Mouse (Mus musculus): ENCODE results near the gene Tmem44. TPM values are rescaled to one million over a fixed set of nuclear protein-coding genes. Genes with fewer than 3 reads are reported as not detected.
"Not testable (repeated sequence)": the region's sequence is repeated elsewhere in the genome, so short reads cannot be mapped to it uniquely, and the experiment has no call there.

The Tmem44 gene
- polyA plus RNA-seq, 1 experiment, result 3.1 TPM

DNA sequence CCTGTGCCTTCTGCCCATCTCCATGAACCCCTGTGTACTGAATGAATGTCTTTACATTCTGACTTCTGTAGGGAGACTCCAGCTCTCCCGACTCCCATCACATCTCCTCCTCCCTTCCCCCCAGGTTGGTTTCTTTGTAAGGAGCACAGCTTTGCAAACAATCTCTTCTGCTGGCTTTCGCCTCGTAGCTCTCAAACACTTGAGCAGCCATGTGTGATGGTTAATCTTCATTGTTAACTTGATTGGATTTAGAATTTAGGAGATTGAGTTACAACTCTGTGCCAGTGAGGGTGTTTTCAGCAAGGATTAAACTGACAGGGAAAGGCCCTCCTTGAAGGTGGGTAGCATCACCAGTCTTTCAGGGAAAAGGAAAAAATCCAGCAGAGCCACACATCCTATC, 73.6 kb downstream of the Tmem44 start:
- Histone ChIP-seq H3K27ac (ENCODE audit: control insufficient read depth, insufficient read depth, low read length) (no peak overlapping the region), H3K36me3 (ENCODE audit: control insufficient read depth, insufficient read depth, low read length) (no peaks in the 10 kb centered on the region), H3K4me1 (replicated peaks; ENCODE audit: control insufficient read depth, insufficient read depth, low read length) (no peaks in the 10 kb centered on the region), H3K27me3 (ENCODE audit: control insufficient read depth, insufficient read depth, low read length) (no peaks in the 10 kb centered on the region), H3K4me3 (ENCODE audit: control insufficient read depth, insufficient read depth, low read length) (no peak overlapping the region)
- TF ChIP-seq POLR2A (IDR thresholded peaks at IDR 0.05; ENCODE audit: control insufficient read depth, extremely low read depth, insufficient read depth, low read length, poor library complexity) (no peak), CTCF (IDR thresholded peaks at IDR 0.05; ENCODE audit: borderline replicate concordance, control insufficient read depth, extremely low read depth, insufficient read depth, low read length, poor library complexity) (no peak)
- DNase-seq, result no peak
- 93% methylated on average over 3 of the region's 3 CpGs for WGBS

DNA sequence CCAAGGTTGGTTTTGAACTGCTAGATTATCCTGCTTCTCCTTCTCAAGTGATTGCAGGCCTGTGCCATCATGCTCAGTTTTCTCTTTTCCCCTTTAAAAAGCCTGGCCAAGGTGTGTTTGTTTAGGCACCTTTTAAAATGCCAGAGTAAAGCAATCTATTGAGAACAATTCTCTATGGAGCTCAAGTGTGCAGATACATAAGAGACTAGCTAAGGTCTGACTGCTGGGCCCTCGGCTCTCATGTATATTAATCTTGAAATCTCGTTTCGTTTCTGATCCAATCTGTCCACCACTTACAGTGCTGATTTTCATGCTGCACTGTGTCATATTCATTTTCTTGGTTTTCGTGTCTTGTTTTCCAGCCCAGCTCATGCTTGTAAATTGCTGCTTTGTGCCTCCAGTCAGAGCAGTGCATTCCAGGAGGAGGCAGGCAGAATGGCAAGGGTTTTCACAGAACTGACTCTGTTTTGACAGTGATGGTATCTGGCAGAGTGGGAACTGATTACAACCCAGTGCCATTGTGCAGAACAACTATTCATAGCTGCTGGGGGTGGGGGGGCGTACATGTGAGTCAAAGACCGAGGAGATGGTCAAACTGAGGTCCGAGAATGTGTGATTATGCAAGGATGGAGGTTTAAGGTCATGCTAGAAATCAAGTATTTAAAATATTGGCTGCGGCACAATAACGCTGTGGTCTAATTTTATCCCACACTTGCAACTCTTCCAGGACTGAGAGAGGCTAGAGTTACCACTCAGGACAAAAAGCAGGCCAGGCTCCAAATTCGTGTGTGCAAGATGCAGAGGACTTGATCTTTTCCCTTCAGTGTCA, 74.8 kb downstream of the Tmem44 start:
- H3K27ac ChIP-seq (ENCODE audit: control insufficient read depth, insufficient read depth, low read length), result no peak overlapping the region
- DNase-seq, result no peak
- no peak for TF ChIP-seq POLR2A (IDR thresholded peaks at IDR 0.05; ENCODE audit: control insufficient read depth, extremely low read depth, insufficient read depth, low read length, poor library complexity)
- no peak for TF ChIP-seq CTCF (IDR thresholded peaks at IDR 0.05; ENCODE audit: borderline replicate concordance, control insufficient read depth, extremely low read depth, insufficient read depth, low read length, poor library complexity)
- no peaks in the 10 kb centered on the region for H3K4me1 ChIP-seq (replicated peaks; ENCODE audit: control insufficient read depth, insufficient read depth, low read length)
- no peaks in the 10 kb centered on the region for H3K27me3 ChIP-seq (ENCODE audit: control insufficient read depth, insufficient read depth, low read length)
- H3K36me3 ChIP-seq (ENCODE audit: control insufficient read depth, insufficient read depth, low read length), result no peaks in the 10 kb centered on the region
- WGBS, result 86% methylated on average over 10 of the region's 10 CpGs
- H3K4me3 ChIP-seq (ENCODE audit: control insufficient read depth, insufficient read depth, low read length), result no peak overlapping the region

DNA sequence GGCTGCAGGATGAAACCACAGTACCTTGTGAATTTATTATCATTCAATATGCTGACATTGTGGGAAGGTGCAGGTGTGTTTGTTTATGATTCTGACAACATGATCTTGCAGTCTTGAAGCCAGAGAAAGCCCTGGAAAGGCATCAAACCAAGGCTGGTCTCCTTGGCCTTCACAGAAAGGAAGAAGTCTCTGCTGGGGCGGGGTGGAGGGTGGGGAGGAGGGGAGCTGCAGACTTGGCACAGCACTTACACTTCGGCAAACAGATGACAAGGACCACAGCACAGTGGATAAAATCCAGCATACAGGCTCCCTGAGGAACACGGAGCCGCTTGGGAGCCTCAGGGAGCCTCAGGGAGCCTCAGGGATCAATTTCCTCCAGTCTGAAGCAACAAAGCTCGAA, 78.2 kb downstream of the Tmem44 start:
- TF ChIP-seq CTCF (IDR thresholded peaks at IDR 0.05; ENCODE audit: borderline replicate concordance, control insufficient read depth, extremely low read depth, insufficient read depth, low read length, poor library complexity) (no peak), POLR2A (IDR thresholded peaks at IDR 0.05; ENCODE audit: control insufficient read depth, extremely low read depth, insufficient read depth, low read length, poor library complexity) (no peak)
- DNase-seq, result no peak
- Histone ChIP-seq H3K27me3 (ENCODE audit: control insufficient read depth, insufficient read depth, low read length) (no peaks in the 10 kb centered on the region), H3K4me3 (ENCODE audit: control insufficient read depth, insufficient read depth, low read length) (no peak overlapping the region), H3K27ac (ENCODE audit: control insufficient read depth, insufficient read depth, low read length) (no peak overlapping the region), H3K4me1 (replicated peaks; ENCODE audit: control insufficient read depth, insufficient read depth, low read length) (no peaks in the 10 kb centered on the region), H3K36me3 (ENCODE audit: control insufficient read depth, insufficient read depth, low read length) (no peaks in the 10 kb centered on the region)
- WGBS, result 85% methylated on average over 5 of the region's 5 CpGs

DNA sequence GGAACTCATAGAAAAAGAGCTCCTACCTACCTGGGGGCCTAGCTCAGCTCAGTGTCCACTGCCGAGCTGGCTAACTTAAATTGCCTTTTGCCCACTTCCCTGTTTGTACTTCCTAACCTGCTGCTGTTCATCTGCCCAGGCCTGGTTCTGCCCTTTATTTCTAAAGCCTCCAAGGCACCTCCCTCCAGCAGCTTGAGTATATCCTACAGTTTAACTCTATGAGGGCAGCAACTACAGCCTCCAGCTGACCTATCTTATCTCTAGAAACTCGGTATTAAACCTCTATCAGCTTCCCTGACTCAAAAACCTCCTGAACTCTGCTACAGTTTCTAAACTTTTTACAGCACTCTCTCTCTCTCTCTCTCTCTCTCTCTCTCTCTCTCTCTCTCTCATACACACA, 78.7 kb downstream of the Tmem44 start:
- H3K4me3 ChIP-seq (ENCODE audit: control insufficient read depth, insufficient read depth, low read length), result no peak overlapping the region
- no peak for DNase-seq
- no peaks in the 10 kb centered on the region for H3K27me3 ChIP-seq (ENCODE audit: control insufficient read depth, insufficient read depth, low read length)
- H3K27ac ChIP-seq (ENCODE audit: control insufficient read depth, insufficient read depth, low read length), result no peak overlapping the region
- H3K36me3 ChIP-seq (ENCODE audit: control insufficient read depth, insufficient read depth, low read length), result no peaks in the 10 kb centered on the region
- TF ChIP-seq CTCF (IDR thresholded peaks at IDR 0.05; ENCODE audit: borderline replicate concordance, control insufficient read depth, extremely low read depth, insufficient read depth, low read length, poor library complexity), result no peak
- TF ChIP-seq POLR2A (IDR thresholded peaks at IDR 0.05; ENCODE audit: control insufficient read depth, extremely low read depth, insufficient read depth, low read length, poor library complexity), result no peak
- H3K4me1 ChIP-seq (replicated peaks; ENCODE audit: control insufficient read depth, insufficient read depth, low read length), result no peaks in the 10 kb centered on the region
- WGBS, result 96% methylated on average over 2 of the region's 2 CpGs

DNA sequence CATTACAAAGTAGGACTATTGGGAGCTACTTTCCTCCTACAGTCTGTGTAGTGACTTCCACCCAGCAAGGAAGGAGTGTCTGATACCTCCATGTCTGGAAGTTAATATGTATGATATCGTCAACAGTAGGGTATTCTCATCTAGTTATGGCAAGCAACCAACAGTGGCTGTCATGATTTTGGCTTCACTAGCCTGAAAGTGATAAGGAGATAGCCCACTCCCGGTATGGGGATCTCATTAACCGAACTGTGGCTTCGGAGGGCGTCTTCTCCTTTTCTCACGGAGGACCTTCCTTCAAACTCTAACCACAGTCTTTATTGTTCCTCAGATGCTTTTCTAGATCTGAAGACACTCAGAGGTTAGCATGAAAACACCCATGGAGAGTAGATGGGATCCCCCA, 81.7 kb downstream of the Tmem44 start:
- no peaks in the 10 kb centered on the region for H3K27me3 ChIP-seq (ENCODE audit: control insufficient read depth, insufficient read depth, low read length)
- TF ChIP-seq CTCF (IDR thresholded peaks at IDR 0.05; ENCODE audit: borderline replicate concordance, control insufficient read depth, extremely low read depth, insufficient read depth, low read length, poor library complexity) (no peak), POLR2A (IDR thresholded peaks at IDR 0.05; ENCODE audit: control insufficient read depth, extremely low read depth, insufficient read depth, low read length, poor library complexity) (no peak)
- DNase-seq, result no peak
- H3K36me3 ChIP-seq (ENCODE audit: control insufficient read depth, insufficient read depth, low read length), result no peaks in the 10 kb centered on the region
- WGBS, result 92% methylated on average over 6 of the region's 6 CpGs
- no peaks in the 10 kb centered on the region; the same call in 1 of the 2 replicates for H3K4me1 ChIP-seq (replicated peaks; ENCODE audit: control insufficient read depth, insufficient read depth, low read length)
- no peak overlapping the region for H3K27ac ChIP-seq (ENCODE audit: control insufficient read depth, insufficient read depth, low read length)
- H3K4me3 ChIP-seq (ENCODE audit: control insufficient read depth, insufficient read depth, low read length), result no peak overlapping the region

DNA sequence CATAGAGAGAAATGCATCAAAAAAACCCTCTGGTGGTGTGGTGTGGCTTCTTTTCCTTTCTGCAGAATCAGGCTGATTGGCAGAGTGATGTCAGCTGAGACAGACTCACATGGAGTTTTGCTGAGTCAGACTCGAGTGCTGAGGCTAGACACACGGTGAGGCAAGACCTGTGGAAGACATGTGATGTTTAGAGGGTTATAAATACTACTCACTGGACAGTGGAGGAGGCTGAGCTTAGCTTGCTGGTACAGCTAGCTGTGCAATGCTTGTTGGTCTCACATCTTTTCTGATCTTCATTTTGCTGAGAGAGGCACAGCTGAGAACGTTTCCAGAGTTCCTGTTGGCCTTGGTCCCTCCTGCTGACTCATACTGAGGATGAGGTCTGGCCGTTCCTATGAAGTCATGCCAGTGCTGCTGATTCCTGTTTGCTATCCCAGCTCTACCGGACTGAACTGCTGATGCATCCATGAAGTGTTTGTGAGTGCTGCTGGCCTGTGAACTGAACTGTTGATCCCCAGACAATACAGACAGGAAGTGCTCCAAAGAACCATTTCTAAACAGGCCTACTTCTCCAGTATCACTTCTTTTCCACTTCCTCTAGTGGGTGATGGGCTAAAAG, 84.9 kb downstream of the Tmem44 start:
- no peak overlapping the region for H3K4me3 ChIP-seq (ENCODE audit: control insufficient read depth, insufficient read depth, low read length)
- H3K4me1 ChIP-seq (replicated peaks; ENCODE audit: control insufficient read depth, insufficient read depth, low read length), result no peaks in the 10 kb centered on the region; the same call in 1 of the 2 replicates
- WGBS, result 70% methylated on average over 5 of the region's 5 CpGs
- TF ChIP-seq POLR2A (IDR thresholded peaks at IDR 0.05; ENCODE audit: control insufficient read depth, extremely low read depth, insufficient read depth, low read length, poor library complexity) (no peak), CTCF (IDR thresholded peaks at IDR 0.05; ENCODE audit: borderline replicate concordance, control insufficient read depth, extremely low read depth, insufficient read depth, low read length, poor library complexity) (no peak)
- H3K27ac ChIP-seq (ENCODE audit: control insufficient read depth, insufficient read depth, low read length), result no peak overlapping the region
- no peaks in the 10 kb centered on the region for H3K27me3 ChIP-seq (ENCODE audit: control insufficient read depth, insufficient read depth, low read length)
- DNase-seq, result no peak
- H3K36me3 ChIP-seq (ENCODE audit: control insufficient read depth, insufficient read depth, low read length), result no peaks in the 10 kb centered on the region

DNA sequence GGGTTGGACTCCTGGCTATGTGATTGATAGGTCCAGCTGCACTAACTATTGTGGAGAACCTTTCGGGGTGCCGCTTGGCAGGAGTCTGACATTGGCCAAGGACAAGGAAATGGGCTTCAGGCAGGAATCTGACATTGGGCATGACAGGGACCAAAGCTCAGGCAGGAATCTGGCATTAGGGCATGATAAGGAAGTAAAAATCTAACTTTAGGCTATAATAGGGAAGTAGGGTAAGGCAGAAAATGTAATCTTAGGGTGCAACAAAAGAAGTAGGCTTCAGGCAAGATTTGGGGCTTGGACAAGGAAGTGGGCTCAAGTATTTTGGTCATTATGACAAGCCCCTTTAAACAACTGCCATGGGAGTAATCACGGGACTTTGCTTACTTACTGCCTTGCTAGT, 85.9 kb downstream of the Tmem44 start:
- 91% methylated on average over 3 of the region's 3 CpGs for WGBS

More for the DNA sequence above, 85.9 kb downstream of the Tmem44 start:
- H3K4me1 ChIP-seq (replicated peaks; ENCODE audit: control insufficient read depth, insufficient read depth, low read length); H3K36me3 ChIP-seq (ENCODE audit: control insufficient read depth, insufficient read depth, low read length); H3K27ac ChIP-seq (ENCODE audit: control insufficient read depth, insufficient read depth, low read length); H3K27me3 ChIP-seq (ENCODE audit: control insufficient read depth, insufficient read depth, low read length); DNase-seq; H3K4me3 ChIP-seq (ENCODE audit: control insufficient read depth, insufficient read depth, low read length): not testable (repeated sequence)

All from thymus, adult 2 months (tissue).